Mouse (Mus musculus): Measurements from ENCODE around the gene Tmem104. TPM values are rescaled to one million over a fixed set of nuclear protein-coding genes. Genes with fewer than 3 reads are reported as not detected.

The Tmem104 gene
- polyA plus RNA-seq, 1 experiment from 2014 or later = 15.3 TPM

GRCm38 (mm10) chr11:115160883-115161577 is 26.3 kb upstream of the Tmem104 start:
- H3K9ac ChIP-seq = no peak overlapping the region
- H3K27me3 ChIP-seq (replicated peaks) = peaks cover 56% of the 10 kb centered on the region
- 31% methylated on average over 10 of the region's 10 CpGs for WGBS
- H3K36me3 ChIP-seq (replicated peaks) = no peaks in the 10 kb centered on the region
- H3K4me3 ChIP-seq = no peak overlapping the region
- peaks cover 29% of the 10 kb centered on the region for H3K4me1 ChIP-seq
- H3K27ac ChIP-seq = no peak overlapping the region
- H3K9me3 ChIP-seq = no peaks in the 10 kb centered on the region
- no peak for ATAC-seq (replicated peaks)
- no peak overlapping the region for H3K4me2 ChIP-seq

- no peak overlapping the region for H3K9ac ChIP-seq
- peaks cover 53% of the 10 kb centered on the region for H3K27me3 ChIP-seq (replicated peaks)
- no peak overlapping the region for H3K27ac ChIP-seq
- no peak overlapping the region for H3K4me2 ChIP-seq
- H3K4me1 ChIP-seq = peaks cover 29% of the 10 kb centered on the region
- ATAC-seq (replicated peaks) = no peak
- no peaks in the 10 kb centered on the region for H3K36me3 ChIP-seq (replicated peaks)
- H3K4me3 ChIP-seq = no peak overlapping the region
- H3K9me3 ChIP-seq = no peaks in the 10 kb centered on the region
- WGBS = 67% methylated on average over 9 of the region's 9 CpGs
Observed at GRCm38 (mm10) chr11:115161578-115162204, 25.6 kb upstream of the Tmem104 start.

GRCm38 (mm10) chr11:115162205-115162601 is 25.1 kb upstream of the Tmem104 start:
- H3K9me3 ChIP-seq = no peaks in the 10 kb centered on the region
- H3K4me2 ChIP-seq = peak overlapping the region; percentile 67; the same call in 1 of the 2 replicates
- no peak overlapping the region for H3K9ac ChIP-seq
- ATAC-seq (replicated peaks) = no peak
- peaks cover 29% of the 10 kb centered on the region for H3K4me1 ChIP-seq
- H3K36me3 ChIP-seq (replicated peaks) = no peaks in the 10 kb centered on the region
- 25% methylated on average over 9 of the region's 9 CpGs for WGBS
- H3K27ac ChIP-seq = no peak overlapping the region
- H3K27me3 ChIP-seq (replicated peaks) = peaks cover 51% of the 10 kb centered on the region
- no peak overlapping the region for H3K4me3 ChIP-seq

- Histone ChIP-seq H3K4me3 (peak within 1 kb of the TSS; percentile 50), H3K9me3 (no peaks in the 10 kb centered on the region), H3K27me3 (replicated peaks) (peaks cover 51% of the 10 kb centered on the region), H3K27ac (peak within 1 kb of the TSS; percentile 36; the same call in 1 of the 2 replicates), H3K4me2 (peak within 1 kb of the TSS; percentile 67), H3K4me1 (peaks cover 28% of the 10 kb centered on the region), H3K9ac (peak within 1 kb of the TSS; percentile 44), H3K36me3 (replicated peaks) (no peaks in the 10 kb centered on the region)
- WGBS = under 1% methylated on average over 47 of the region's 47 CpGs
- ATAC-seq (replicated peaks) = peak; percentile 92
Observed at GRCm38 (mm10) chr11:115162832-115163480, 24.3 kb upstream of the Tmem104 start, which contains the start of gene Slc9a3r1. Slc9a3r1 (plus strand) TSS chr11:115163341.

DNA sequence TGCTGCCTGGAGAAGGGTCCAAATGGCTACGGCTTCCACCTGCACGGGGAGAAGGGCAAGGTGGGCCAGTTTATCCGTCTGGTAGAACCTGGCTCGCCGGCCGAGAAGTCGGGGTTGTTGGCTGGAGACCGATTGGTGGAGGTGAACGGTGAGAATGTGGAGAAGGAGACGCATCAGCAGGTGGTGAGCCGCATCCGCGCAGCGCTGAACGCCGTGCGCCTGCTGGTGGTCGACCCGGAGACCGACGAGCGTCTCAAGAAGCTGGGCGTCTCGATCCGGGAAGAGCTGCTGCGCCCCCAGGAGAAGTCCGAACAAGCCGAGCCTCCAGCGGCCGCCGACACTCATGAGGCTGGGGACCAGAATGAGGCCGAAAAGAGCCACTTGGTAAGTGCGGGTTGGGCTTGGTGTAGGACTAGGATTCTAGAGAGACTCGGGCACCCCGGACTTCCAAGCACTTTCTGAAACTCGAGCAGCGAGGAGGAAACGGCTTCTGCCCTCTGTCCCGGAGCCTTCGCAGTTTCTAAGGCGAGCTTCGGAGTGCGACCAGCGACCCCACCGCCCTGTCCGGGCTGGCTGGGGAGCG is 23.6 kb upstream of the Tmem104 start:
- H3K27ac ChIP-seq = peak overlapping the region; percentile 36; the same call in 1 of the 2 replicates
- peak overlapping the region; percentile 44 for H3K9ac ChIP-seq
- no peaks in the 10 kb centered on the region for H3K9me3 ChIP-seq
- peaks cover 51% of the 10 kb centered on the region for H3K27me3 ChIP-seq (replicated peaks)
- H3K4me2 ChIP-seq = peak overlapping the region; percentile 67
- peak; percentile 47 for ATAC-seq (replicated peaks)
- H3K4me1 ChIP-seq = peaks cover 27% of the 10 kb centered on the region
- peak overlapping the region; percentile 50 for H3K4me3 ChIP-seq
- H3K36me3 ChIP-seq (replicated peaks) = no peaks in the 10 kb centered on the region
- WGBS = under 1% methylated on average over 47 of the region's 47 CpGs

DNA sequence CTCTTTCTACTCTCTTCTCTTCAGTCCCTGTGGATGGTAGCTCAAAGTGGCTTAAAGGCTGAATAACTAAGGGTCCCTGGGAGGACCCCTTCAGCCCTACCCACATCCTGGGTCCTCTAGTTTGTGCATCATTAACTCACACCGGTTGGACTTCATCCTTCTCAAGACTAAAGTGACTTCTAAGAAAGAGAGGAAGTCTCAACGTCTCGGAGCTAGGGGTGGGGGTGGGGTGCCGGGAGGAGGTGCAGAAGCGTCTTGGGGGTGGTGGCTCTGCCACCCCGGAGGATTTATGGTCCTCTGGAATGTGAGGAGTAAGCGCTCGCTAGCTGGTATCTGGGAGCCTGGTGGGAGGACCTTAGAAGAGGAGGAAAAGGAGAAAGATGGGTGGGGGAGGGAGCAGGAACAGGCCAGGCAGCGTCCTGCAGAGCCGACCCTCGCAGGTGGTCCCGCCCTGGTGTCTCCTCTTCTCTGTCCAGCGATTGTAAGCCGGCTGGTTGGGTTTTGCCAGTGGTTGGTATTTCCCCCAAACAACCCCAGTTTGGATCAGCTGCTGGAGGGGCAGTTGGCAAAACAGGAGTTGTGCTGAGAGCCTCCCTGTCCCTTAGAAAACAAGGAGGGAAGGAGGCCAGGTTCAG is 22.8 kb upstream of the Tmem104 start:
- no peaks in the 10 kb centered on the region for H3K9me3 ChIP-seq
- H3K27ac ChIP-seq = no peak overlapping the region
- WGBS = 1% methylated on average over 14 of the region's 14 CpGs
- H3K4me3 ChIP-seq = peak overlapping the region; percentile 50
- H3K36me3 ChIP-seq (replicated peaks) = no peaks in the 10 kb centered on the region
- no peak for ATAC-seq (replicated peaks)
- H3K27me3 ChIP-seq (replicated peaks) = peaks cover 51% of the 10 kb centered on the region
- peaks cover 27% of the 10 kb centered on the region for H3K4me1 ChIP-seq
- peak overlapping the region; percentile 67 for H3K4me2 ChIP-seq
- peak overlapping the region; percentile 44; the same call in 1 of the 2 replicates for H3K9ac ChIP-seq

GRCm38 (mm10) chr11:115164976-115165374 is 22.3 kb upstream of the Tmem104 start:
- 0% methylated on average over 9 of the region's 9 CpGs for WGBS
- Histone ChIP-seq H3K9ac (peak overlapping the region; percentile 44; the same call in 1 of the 2 replicates), H3K27me3 (replicated peaks) (peaks cover 51% of the 10 kb centered on the region), H3K9me3 (no peaks in the 10 kb centered on the region), H3K36me3 (replicated peaks) (no peaks in the 10 kb centered on the region), H3K27ac (no peak overlapping the region), H3K4me2 (peak overlapping the region; percentile 67), H3K4me1 (peaks cover 27% of the 10 kb centered on the region), H3K4me3 (peak overlapping the region; percentile 50)
- ATAC-seq (replicated peaks) = no peak

DNA sequence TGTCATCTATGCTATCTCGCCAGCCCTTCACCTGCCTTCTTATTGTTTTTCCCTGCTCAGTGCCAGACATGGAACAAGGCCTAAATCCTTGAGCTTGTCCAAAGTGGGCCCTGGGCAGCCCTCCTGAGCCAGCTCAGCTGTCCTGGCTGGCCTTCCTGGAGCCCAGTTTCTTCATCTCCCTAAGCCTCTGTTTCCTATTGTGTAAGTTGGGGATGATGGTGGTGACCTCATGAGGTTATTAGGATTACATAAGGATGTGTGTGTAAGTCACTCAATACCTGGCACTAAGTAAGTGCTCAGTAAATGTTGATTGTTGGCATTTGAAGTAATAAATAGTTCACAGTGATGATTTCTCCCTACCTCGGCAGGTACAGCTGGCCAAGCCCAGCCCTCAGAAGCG is 20.5 kb upstream of the Tmem104 start:
- no peak overlapping the region for H3K4me2 ChIP-seq
- no peaks in the 10 kb centered on the region for H3K36me3 ChIP-seq (replicated peaks)
- H3K27ac ChIP-seq = no peak overlapping the region
- H3K4me3 ChIP-seq = no peak overlapping the region
- no peak for ATAC-seq (replicated peaks)
- H3K9ac ChIP-seq = no peak overlapping the region
- H3K4me1 ChIP-seq = peaks cover 27% of the 10 kb centered on the region
- peaks cover 42% of the 10 kb centered on the region for H3K27me3 ChIP-seq (replicated peaks)
- WGBS = 94% methylated on average over 3 of the region's 3 CpGs
- no peaks in the 10 kb centered on the region for H3K9me3 ChIP-seq

DNA sequence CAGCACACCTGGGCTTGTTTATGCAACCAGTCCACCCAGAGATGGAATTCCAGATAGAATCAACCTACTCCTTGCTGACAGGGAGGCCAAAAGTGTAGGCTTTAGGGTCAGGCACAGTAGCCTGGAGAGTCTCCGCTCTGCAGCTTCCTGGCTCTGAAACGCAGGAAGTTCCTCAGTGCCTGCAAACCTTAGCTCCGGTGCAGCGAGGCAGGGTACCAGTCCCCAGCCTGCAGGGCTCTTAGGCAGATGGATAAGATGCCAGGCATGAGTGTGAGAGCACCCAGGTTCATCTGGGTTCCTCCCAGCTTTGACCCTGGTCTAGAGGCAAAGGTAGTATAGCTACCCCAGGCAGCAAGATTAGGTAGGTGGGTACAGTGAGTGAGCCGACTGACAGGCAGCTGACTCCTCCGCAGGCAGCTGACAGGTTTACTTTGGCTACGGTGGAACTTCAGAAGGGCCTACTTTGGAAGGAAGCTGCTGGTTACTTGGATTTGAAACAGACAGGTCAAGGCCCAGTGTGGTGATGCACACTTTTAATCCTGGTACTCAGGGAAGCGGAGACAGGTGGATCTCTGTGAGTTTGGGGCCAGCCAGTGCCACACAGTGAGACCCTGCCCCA is 19.5 kb upstream of the Tmem104 start:
- H3K4me1 ChIP-seq = peaks cover 29% of the 10 kb centered on the region
- H3K36me3 ChIP-seq (replicated peaks) = no peaks in the 10 kb centered on the region
- H3K4me3 ChIP-seq = no peak overlapping the region
- H3K27ac ChIP-seq = no peak overlapping the region
- WGBS = 82% methylated on average over 8 of the region's 8 CpGs
- H3K4me2 ChIP-seq = no peak overlapping the region
- H3K27me3 ChIP-seq (replicated peaks) = peaks cover 32% of the 10 kb centered on the region
- H3K9ac ChIP-seq = no peak overlapping the region
- no peak for ATAC-seq (replicated peaks)
- no peaks in the 10 kb centered on the region for H3K9me3 ChIP-seq

DNA sequence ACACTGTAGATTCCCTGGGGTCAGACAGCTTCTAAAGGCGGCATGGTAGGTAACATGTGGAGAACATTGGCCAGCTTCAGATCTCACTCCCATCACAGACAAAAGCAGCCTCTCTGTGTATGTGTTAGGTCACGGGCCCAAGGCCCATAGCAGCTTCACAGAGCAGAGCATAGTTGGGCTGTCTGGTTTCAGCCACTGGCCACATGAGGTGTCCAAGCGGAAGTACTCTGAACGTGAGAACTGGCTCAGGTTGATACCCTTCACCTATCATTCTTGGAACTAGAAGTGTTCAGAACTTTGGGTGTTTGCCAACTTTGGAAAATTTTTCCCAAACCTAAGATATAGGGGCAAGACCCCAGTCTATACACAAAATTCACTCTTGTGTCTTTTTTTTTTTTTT is 17.9 kb upstream of the Tmem104 start:
- Histone ChIP-seq H3K4me1 (peaks cover 20% of the 10 kb centered on the region), H3K9me3 (no peaks in the 10 kb centered on the region), H3K27me3 (replicated peaks) (peaks cover 19% of the 10 kb centered on the region; the same call in 1 of the 2 replicates)

DNA sequence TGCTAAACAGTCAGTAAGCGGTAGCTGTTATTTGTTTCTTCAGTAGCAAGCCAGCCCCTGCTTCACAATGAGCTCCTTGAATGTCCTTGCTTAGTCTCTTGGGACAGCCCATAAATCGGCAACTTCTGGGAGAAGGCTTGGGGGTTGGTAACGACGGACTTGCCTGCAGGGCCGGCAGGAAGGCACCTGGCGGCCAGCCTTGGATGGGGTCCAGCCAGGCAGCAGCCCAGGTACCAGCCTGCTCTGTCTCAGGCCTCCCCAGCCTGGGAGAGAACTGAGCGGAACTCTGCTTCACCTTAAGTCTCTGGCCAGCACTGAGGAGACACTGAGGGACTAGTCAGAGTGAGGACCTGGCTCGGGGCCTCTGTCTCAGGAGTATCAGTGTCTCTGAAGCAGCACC is 16.2 kb upstream of the Tmem104 start:
- H3K27ac ChIP-seq = no peak overlapping the region
- H3K36me3 ChIP-seq (replicated peaks) = no peaks in the 10 kb centered on the region
- H3K27me3 ChIP-seq (replicated peaks) = peaks cover 4% of the 10 kb centered on the region; the same call in 1 of the 2 replicates
- no peak for ATAC-seq (replicated peaks)
- H3K4me2 ChIP-seq = no peak overlapping the region
- no peaks in the 10 kb centered on the region for H3K9me3 ChIP-seq
- H3K4me3 ChIP-seq = no peak overlapping the region
- no peak overlapping the region for H3K9ac ChIP-seq
- WGBS = 52% methylated on average over 8 of the region's 8 CpGs
- peaks cover 26% of the 10 kb centered on the region for H3K4me1 ChIP-seq

More for the DNA sequence above, 17.9 kb upstream of the Tmem104 start:
- Histone ChIP-seq H3K9ac (no peak overlapping the region), H3K36me3 (replicated peaks) (no peaks in the 10 kb centered on the region), H3K4me3 (no peak overlapping the region), H3K27ac (no peak overlapping the region), H3K4me2 (no peak overlapping the region)
- ATAC-seq (replicated peaks) = no peak
- WGBS = 92% methylated on average over 4 of the region's 4 CpGs
